Mouse (Mus musculus): Measurements from ENCODE around the gene Cic. TPM values are rescaled to one million over a fixed set of nuclear protein-coding genes. Genes with fewer than 3 reads are reported as not detected.
"Not testable (repeated sequence)": the region's sequence is repeated elsewhere in the genome, so short reads cannot be mapped to it uniquely, and the experiment has no call there.

Cic gene
- polyA plus RNA-seq, 1 experiment, result 292 TPM

GRCm38 (mm10) chr7:25316532-25317445, 49.3 kb downstream of the Cic start, which contains the start of gene Megf8:
Gene Megf8 (plus strand): TSS chr7:25317164.
- no peaks in the 10 kb centered on the region; the same call in 1 of the 2 replicates for H3K4me1 ChIP-seq (ENCODE audit: control insufficient read depth, insufficient read depth, low read length)
- no peak within 1 kb of the TSS for H3K27ac ChIP-seq (ENCODE audit: control insufficient read depth, insufficient read depth, low read depth, low read length, poor library complexity)
- TF ChIP-seq POLR2A (IDR thresholded peaks at IDR 0.05; ENCODE audit: borderline replicate concordance, control insufficient read depth, low read depth, low read length) (peak; percentile 52; the same call in 1 of the 2 replicates), CTCF (IDR thresholded peaks at IDR 0.05; ENCODE audit: control insufficient read depth, insufficient read depth, low read length) (peak; percentile 78)
- H3K4me3 ChIP-seq (replicated peaks; ENCODE audit: control insufficient read depth, low read depth, low read length), result peak within 1 kb of the TSS; percentile 44
- 11% methylated on average over 52 of the region's 52 CpGs for WGBS

GRCm38 (mm10) chr7:25317446-25317999, 50.0 kb downstream of the Cic start:
- Histone ChIP-seq H3K27ac (ENCODE audit: control insufficient read depth, insufficient read depth, low read depth, low read length, poor library complexity) (no peak overlapping the region), H3K4me1 (ENCODE audit: control insufficient read depth, insufficient read depth, low read length) (no peaks in the 10 kb centered on the region; the same call in 1 of the 2 replicates), H3K4me3 (replicated peaks; ENCODE audit: control insufficient read depth, low read depth, low read length) (no peak overlapping the region)
- TF ChIP-seq CTCF (IDR thresholded peaks at IDR 0.05; ENCODE audit: control insufficient read depth, insufficient read depth, low read length), result no peak
- TF ChIP-seq POLR2A (IDR thresholded peaks at IDR 0.05; ENCODE audit: borderline replicate concordance, control insufficient read depth, low read depth, low read length), result no peak
- WGBS, result 76% methylated on average over 21 of the region's 21 CpGs

- no peak overlapping the region for H3K27ac ChIP-seq (ENCODE audit: control insufficient read depth, insufficient read depth, low read depth, low read length, poor library complexity)
- H3K4me1 ChIP-seq (ENCODE audit: control insufficient read depth, insufficient read depth, low read length), result no peaks in the 10 kb centered on the region; the same call in 1 of the 2 replicates
- TF ChIP-seq CTCF (IDR thresholded peaks at IDR 0.05; ENCODE audit: control insufficient read depth, insufficient read depth, low read length) (no peak), POLR2A (IDR thresholded peaks at IDR 0.05; ENCODE audit: borderline replicate concordance, control insufficient read depth, low read depth, low read length) (no peak)
- WGBS, result 74% methylated on average over 6 of the region's 6 CpGs
- H3K4me3 ChIP-seq (replicated peaks; ENCODE audit: control insufficient read depth, low read depth, low read length), result no peak overlapping the region
Observed at GRCm38 (mm10) chr7:25322058-25322484, 54.6 kb downstream of the Cic start.

GRCm38 (mm10) chr7:25323219-25323618, 55.7 kb downstream of the Cic start:
- TF ChIP-seq POLR2A (IDR thresholded peaks at IDR 0.05; ENCODE audit: borderline replicate concordance, control insufficient read depth, low read depth, low read length) (no peak), CTCF (IDR thresholded peaks at IDR 0.05; ENCODE audit: control insufficient read depth, insufficient read depth, low read length) (no peak)
- Histone ChIP-seq H3K27ac (ENCODE audit: control insufficient read depth, insufficient read depth, low read depth, low read length, poor library complexity) (no peak overlapping the region), H3K4me3 (replicated peaks; ENCODE audit: control insufficient read depth, low read depth, low read length) (no peak overlapping the region), H3K4me1 (ENCODE audit: control insufficient read depth, insufficient read depth, low read length) (no peaks in the 10 kb centered on the region)
- 65% methylated on average over 2 of the region's 2 CpGs for WGBS

GRCm38 (mm10) chr7:25325431-25325830, 57.9 kb downstream of the Cic start:
- 75% methylated on average over 6 of the region's 6 CpGs for WGBS

GRCm38 (mm10) chr7:25326233-25326632, 58.7 kb downstream of the Cic start:
- WGBS, result 45% methylated on average over 8 of the region's 8 CpGs
- Histone ChIP-seq H3K4me1 (ENCODE audit: control insufficient read depth, insufficient read depth, low read length) (no peaks in the 10 kb centered on the region), H3K27ac (ENCODE audit: control insufficient read depth, insufficient read depth, low read depth, low read length, poor library complexity) (no peak overlapping the region), H3K4me3 (replicated peaks; ENCODE audit: control insufficient read depth, low read depth, low read length) (no peak overlapping the region)
- TF ChIP-seq CTCF (IDR thresholded peaks at IDR 0.05; ENCODE audit: control insufficient read depth, insufficient read depth, low read length), result no peak
- no peak for TF ChIP-seq POLR2A (IDR thresholded peaks at IDR 0.05; ENCODE audit: borderline replicate concordance, control insufficient read depth, low read depth, low read length)

More at GRCm38 (mm10) chr7:25325431-25325830, 57.9 kb downstream of the Cic start:
- H3K4me3 ChIP-seq (replicated peaks; ENCODE audit: control insufficient read depth, low read depth, low read length); H3K27ac ChIP-seq (ENCODE audit: control insufficient read depth, insufficient read depth, low read depth, low read length, poor library complexity); H3K4me1 ChIP-seq (ENCODE audit: control insufficient read depth, insufficient read depth, low read length): not testable (repeated sequence)

- Histone ChIP-seq H3K4me1 (ENCODE audit: control insufficient read depth, insufficient read depth, low read length) (no peaks in the 10 kb centered on the region), H3K4me3 (replicated peaks; ENCODE audit: control insufficient read depth, low read depth, low read length) (no peak overlapping the region), H3K27ac (ENCODE audit: control insufficient read depth, insufficient read depth, low read depth, low read length, poor library complexity) (no peak overlapping the region)
- WGBS, result 47% methylated on average over 16 of the region's 16 CpGs
- TF ChIP-seq CTCF (IDR thresholded peaks at IDR 0.05; ENCODE audit: control insufficient read depth, insufficient read depth, low read length) (peak; percentile 92), POLR2A (IDR thresholded peaks at IDR 0.05; ENCODE audit: borderline replicate concordance, control insufficient read depth, low read depth, low read length) (no peak)
Observed at GRCm38 (mm10) chr7:25333596-25334307, 66.2 kb downstream of the Cic start.

- Histone ChIP-seq H3K4me3 (replicated peaks; ENCODE audit: control insufficient read depth, low read depth, low read length) (no peak overlapping the region), H3K4me1 (ENCODE audit: control insufficient read depth, insufficient read depth, low read length) (no peaks in the 10 kb centered on the region), H3K27ac (ENCODE audit: control insufficient read depth, insufficient read depth, low read depth, low read length, poor library complexity) (no peak overlapping the region)
- WGBS, result 78% methylated on average over 12 of the region's 12 CpGs
- no peak for TF ChIP-seq POLR2A (IDR thresholded peaks at IDR 0.05; ENCODE audit: borderline replicate concordance, control insufficient read depth, low read depth, low read length)
- no peak for TF ChIP-seq CTCF (IDR thresholded peaks at IDR 0.05; ENCODE audit: control insufficient read depth, insufficient read depth, low read length)
Observed at GRCm38 (mm10) chr7:25334472-25334871, 67.0 kb downstream of the Cic start.
